10 mouse cellular contexts compared by ENCODE assay signal in the genomic region with DNA sequence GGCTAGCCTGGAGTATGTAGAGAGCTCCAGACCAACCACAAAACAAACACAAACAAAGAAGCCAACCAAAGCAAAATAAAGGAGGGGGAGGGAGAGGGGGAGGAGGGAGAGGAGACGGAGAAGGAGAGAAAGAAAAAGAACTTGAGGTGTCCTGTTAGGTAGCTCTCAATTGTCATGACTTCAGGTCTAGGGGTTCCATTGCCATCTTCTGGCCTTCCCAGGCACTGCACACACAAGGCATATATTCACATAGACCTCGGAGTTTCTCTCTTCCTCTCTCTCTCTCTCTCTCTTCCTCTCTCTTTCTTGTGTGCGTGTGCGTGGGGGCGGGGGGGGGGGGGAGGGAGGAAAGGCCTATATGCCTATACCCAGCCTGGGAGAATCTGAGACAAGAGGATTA. TPM values are rescaled to one million over a fixed set of nuclear protein-coding genes. Genes with fewer than 3 reads are reported as not detected.
DNase-seq lines count a peak whose midpoint lies in the region; ATAC-seq and TF ChIP-seq lines count a peak whose summit lies in the region.
"Had no signal": no experiment of that assay in that cellular context is flagged by ENCODE, and none has a peak within 500 bp of the region (broad histone marks: within the 10 kb centered on the region; RNA-seq: fewer than 3 reads in every experiment).

No protein-coding gene starts in this region.

- no peaks in the 10 kb centered on the region for H3K9me3 ChIP-seq in intestine, postnatal 0 days (ENCODE audit: control insufficient read depth)
- no peaks in the 10 kb centered on the region for H3K9me3 ChIP-seq in intestine, embryonic 16.5 days (ENCODE audit: control insufficient read depth, low read length)
- H3K9me3 ChIP-seq: heart, embryonic 12.5 days; liver, embryonic 15.5 days had no signal

- H3K4me2 ChIP-seq in intestine, postnatal 0 days (replicated peaks; ENCODE audit: low read depth): no peak overlapping the region
- no peak overlapping the region for H3K4me2 ChIP-seq in intestine, embryonic 16.5 days (ENCODE audit: low read depth, low read length)
- H3K4me2 ChIP-seq: heart, embryonic 12.5 days had no signal

- peak; percentile 82 for DNase-seq in A20 (ENCODE audit: low read depth, low spot score)
- DNase-seq in MN1 (ENCODE audit: low spot score): peak; percentile 54
- no peak for DNase-seq in urinary bladder, adult 2 months (ENCODE audit: low spot score)
- DNase-seq in urinary bladder, postnatal 25 days (ENCODE audit: low spot score): no peak
- no peak for DNase-seq in cerebellum, adult 9-11 months

- peak; percentile 71 for TF ChIP-seq CTCF in intestine, postnatal 0 days (IDR thresholded peaks at IDR 0.05; ENCODE audit: low read depth)

- H3K9ac ChIP-seq in intestine, postnatal 0 days (ENCODE audit: low read depth, low read length): no peak overlapping the region
- no peak overlapping the region for H3K9ac ChIP-seq in intestine, embryonic 16.5 days (ENCODE audit: low read depth, low read length)
- H3K9ac ChIP-seq: heart, embryonic 12.5 days; liver, embryonic 15.5 days had no signal

- peaks cover 11% of the 10 kb centered on the region for H3K27me3 ChIP-seq in intestine, postnatal 0 days (replicated peaks; ENCODE audit: control insufficient read depth, insufficient read depth, low read length)
- no peaks in the 10 kb centered on the region for H3K27me3 ChIP-seq in intestine, embryonic 16.5 days (replicated peaks; ENCODE audit: control insufficient read depth, insufficient read depth, low read length)

- no peak for ATAC-seq in intestine, postnatal 0 days
- ATAC-seq in intestine, embryonic 16.5 days: no peak
- ATAC-seq in megakaryocyte progenitor cell, adult 5-6 weeks (replicated peaks; ENCODE audit: poor library complexity): peak; percentile 70

- H3K27ac ChIP-seq in intestine, postnatal 0 days (ENCODE audit: low read depth, low read length): no peak overlapping the region
- H3K27ac ChIP-seq in intestine, embryonic 16.5 days (ENCODE audit: low read length): no peak overlapping the region
- H3K27ac ChIP-seq: liver, embryonic 15.5 days had no signal

- H3K36me3 ChIP-seq in intestine, postnatal 0 days (ENCODE audit: control insufficient read depth, insufficient read depth): no peaks in the 10 kb centered on the region
- H3K36me3 ChIP-seq in intestine, embryonic 16.5 days (ENCODE audit: control insufficient read depth, insufficient read depth, low read length): no peaks in the 10 kb centered on the region
- H3K36me3 ChIP-seq: heart, embryonic 12.5 days; liver, embryonic 15.5 days had no signal

- 68% methylated on average over 2 of the region's 5 CpGs for WGBS in intestine, postnatal 0 days
- 48% methylated on average over 2 of the region's 5 CpGs for WGBS in intestine, embryonic 16.5 days

- H3K4me3 ChIP-seq in intestine, postnatal 0 days (ENCODE audit: low read depth, low read length): no peak overlapping the region
- H3K4me3 ChIP-seq in intestine, embryonic 16.5 days (ENCODE audit: low read length): no peak overlapping the region
- H3K4me3 ChIP-seq: heart, embryonic 12.5 days; liver, embryonic 15.5 days had no signal

- H3K4me1 ChIP-seq in intestine, postnatal 0 days (replicated peaks; ENCODE audit: control insufficient read depth, insufficient read depth, low read length): no peaks in the 10 kb centered on the region
- H3K4me1 ChIP-seq in intestine, embryonic 16.5 days (ENCODE audit: control insufficient read depth, insufficient read depth, low read length): peaks cover 12% of the 10 kb centered on the region

RNA-seq across cellular contexts. Expression of a gene that starts 1.3 kb away (rescaled TPM):
- polyA plus RNA-seq in intestine, postnatal 0 days (2015; fragmentation: Nextera tagmentation; extraction: Ambion mirVana): 50.3 and 51.9 TPM in 2 replicates
- 50.2 and 52.3 TPM in 2 replicates for polyA plus RNA-seq in intestine, embryonic 16.5 days (2015; fragmentation: Nextera tagmentation; extraction: Ambion mirVana)
- 52.4 and 52.8 TPM in 2 replicates for total RNA-seq in megakaryocyte progenitor cell, adult 5-6 weeks (2015)
- total RNA-seq in megakaryocyte progenitor cell, adult 5-6 weeks (2017): 40.4 and 54.5 TPM in 2 replicates
- polyA plus RNA-seq in urinary bladder, adult 2 months (2012; rRNA removed): 40.4 and 47.4 TPM in 2 replicates

RNA-seq across cellular contexts. Expression of a gene that starts 1.4 kb away (rescaled TPM):
- polyA plus RNA-seq in intestine, postnatal 0 days (2015; fragmentation: Nextera tagmentation; extraction: Ambion mirVana): 0.86 and 0.96 TPM in 2 replicates
- polyA plus RNA-seq in intestine, embryonic 16.5 days (2015; fragmentation: Nextera tagmentation; extraction: Ambion mirVana): 1.5 TPM in 2 replicates
- not detected in 2 replicates for total RNA-seq in megakaryocyte progenitor cell, adult 5-6 weeks (2015)
- not detected in 2 replicates for total RNA-seq in megakaryocyte progenitor cell, adult 5-6 weeks (2017)
- polyA plus RNA-seq in urinary bladder, adult 2 months (2012; rRNA removed): 1.1 and 1.3 TPM in 2 replicates

RNA-seq across cellular contexts. Expression of a gene that starts 16.5 kb away (rescaled TPM):
- polyA plus RNA-seq in intestine, postnatal 0 days (2015; fragmentation: Nextera tagmentation; extraction: Ambion mirVana): 2.5 and 3.0 TPM in 2 replicates
- polyA plus RNA-seq in intestine, embryonic 16.5 days (2015; fragmentation: Nextera tagmentation; extraction: Ambion mirVana): 5.5 and 5.7 TPM in 2 replicates
- total RNA-seq in megakaryocyte progenitor cell, adult 5-6 weeks (2015): 5.6 and 7.9 TPM in 2 replicates
- total RNA-seq in megakaryocyte progenitor cell, adult 5-6 weeks (2017): 7.9 and 9.7 TPM in 2 replicates
- 10.9 and 12.4 TPM in 2 replicates for polyA plus RNA-seq in urinary bladder, adult 2 months (2012; rRNA removed)

RNA-seq across cellular contexts. Expression of a gene that starts 52.2 kb away (rescaled TPM):
- 10.2 and 10.3 TPM in 2 replicates for polyA plus RNA-seq in intestine, postnatal 0 days (2015; fragmentation: Nextera tagmentation; extraction: Ambion mirVana)
- 13.2 and 15.9 TPM in 2 replicates for polyA plus RNA-seq in intestine, embryonic 16.5 days (2015; fragmentation: Nextera tagmentation; extraction: Ambion mirVana)
- total RNA-seq in megakaryocyte progenitor cell, adult 5-6 weeks (2015): 34.0 and 36.1 TPM in 2 replicates
- total RNA-seq in megakaryocyte progenitor cell, adult 5-6 weeks (2017): 20.4 and 23.6 TPM in 2 replicates
- polyA plus RNA-seq in urinary bladder, adult 2 months (2012; rRNA removed): 54.2 and 64.1 TPM in 2 replicates

Comparison
In these comparisons a context has a peak if more than half of its experiments do, and no peak if none do; other contexts are left out.
1. DNase-seq: peak in A20 (single experiment) and MN1 (single experiment); none in urinary bladder, adult 2 months (single experiment), urinary bladder, postnatal 25 days (single experiment) and cerebellum, adult 9-11 months (single experiment).